Comparison of ENCODE assay signal across 16 mouse cellular contexts in the genomic region with DNA sequence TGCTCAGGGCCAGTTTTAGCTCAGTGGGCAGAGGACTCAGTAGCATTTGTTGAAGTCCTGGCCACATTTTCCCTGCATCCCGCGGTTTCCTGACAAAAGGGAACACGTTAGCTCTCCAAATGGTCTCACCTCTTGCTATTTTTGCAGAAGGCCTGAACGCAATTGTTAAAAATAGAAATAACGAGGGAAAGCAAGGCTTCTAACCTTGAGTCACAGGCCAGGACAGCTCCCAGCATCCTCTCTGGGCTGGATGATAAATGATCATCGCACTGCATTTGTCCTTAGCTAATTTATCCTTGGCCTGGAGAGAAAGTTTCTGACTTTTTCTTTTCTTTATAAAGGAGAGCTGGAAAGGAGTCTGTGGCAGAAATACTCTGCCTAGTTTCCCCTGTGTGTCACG. TPM values are rescaled to one million over a fixed set of nuclear protein-coding genes. Genes with fewer than 3 reads are reported as not detected.
A peak's percentile ranks its signal among the peaks of the same experiment; 100 is the strongest.
DNase-seq lines count a peak whose midpoint lies in the region; ATAC-seq lines count a peak whose summit lies in the region.
"Had no signal": no experiment of that assay in that cellular context is flagged by ENCODE, and none has a peak within 500 bp of the region (broad histone marks: within the 10 kb centered on the region; RNA-seq: fewer than 3 reads in every experiment).

No protein-coding gene starts in this region.

- no peaks in the 10 kb centered on the region for H3K9me3 ChIP-seq in heart, embryonic 14.5 days (ENCODE audit: control insufficient read depth, low read length)
- no peaks in the 10 kb centered on the region for H3K9me3 ChIP-seq in intestine, embryonic 16.5 days (ENCODE audit: control insufficient read depth, low read length)
- H3K9me3 ChIP-seq: hindbrain, embryonic 10.5 days had no signal

- 32% methylated on average over 7 of the region's 7 CpGs for WGBS in heart, embryonic 14.5 days
- WGBS in intestine, embryonic 16.5 days, result 62% methylated on average over 7 of the region's 7 CpGs

- peak overlapping the region; percentile 43 to 75; a peak in 3 of 4 replicates for H3K27ac ChIP-seq in heart, embryonic 14.5 days (replicated peaks in 1 of 2; ENCODE audit: control insufficient read depth in 1 of 2, insufficient read depth in 1 of 2, low read depth in 2 of 2, low read length in 2 of 2)
- no peak overlapping the region for H3K27ac ChIP-seq in intestine, embryonic 16.5 days (ENCODE audit: low read length)
- H3K27ac ChIP-seq: hindbrain, embryonic 10.5 days had no signal

- DNase-seq in heart, adult 18-20 months, result peak; percentile 24 to 38
- DNase-seq in heart, adult 11 months, result no peak
- DNase-seq in 3T3-L1 (ENCODE audit: low read depth, low spot score), result peak; percentile 16
- DNase-seq in adrenal gland, postnatal 25 days, result peak; percentile 41
- DNase-seq in embryo, embryonic 11 days, result no peak
- DNase-seq: cerebellum, adult 11-12 months; gastrocnemius, postnatal 14 days; kidney, adult 9 months; liver; liver, postnatal 0 days; lung, postnatal 14 days; thymus, postnatal 36 days had no signal

- H3K36me3 ChIP-seq in heart, embryonic 14.5 days (ENCODE audit: control insufficient read depth, insufficient read depth, low read length), result no peaks in the 10 kb centered on the region
- no peaks in the 10 kb centered on the region for H3K36me3 ChIP-seq in intestine, embryonic 16.5 days (ENCODE audit: control insufficient read depth, insufficient read depth, low read length)
- H3K36me3 ChIP-seq: hindbrain, embryonic 10.5 days had no signal

- no peak; the same call in 1 of the 2 replicates for ATAC-seq in heart, embryonic 14.5 days (ENCODE audit: insufficient number of reproducible peaks, insufficient read depth, low FRiP score, low read depth)
- ATAC-seq in intestine, embryonic 16.5 days, result no peak
- ATAC-seq: inflammation-experienced regulatory T-cells, adult 6 months; liver, postnatal 0 days had no signal

- peaks cover 12 to 17% of the 10 kb centered on the region in 2 experiments for H3K4me1 ChIP-seq in heart, embryonic 14.5 days (ENCODE audit: control insufficient read depth in 2 of 2, insufficient read depth in 2 of 2, low read length in 2 of 2)
- no peaks in the 10 kb centered on the region for H3K4me1 ChIP-seq in intestine, embryonic 16.5 days (ENCODE audit: control insufficient read depth, insufficient read depth, low read length)

- H3K4me3 ChIP-seq in heart, embryonic 14.5 days (ENCODE audit: control insufficient read depth in 1 of 2, insufficient read depth in 1 of 2, low read depth in 1 of 2, low read length in 2 of 2), result no peak overlapping the region
- no peak overlapping the region for H3K4me3 ChIP-seq in intestine, embryonic 16.5 days (ENCODE audit: low read length)
- H3K4me3 ChIP-seq: hindbrain, embryonic 10.5 days had no signal

- no peak overlapping the region for H3K4me2 ChIP-seq in heart, embryonic 14.5 days (ENCODE audit: low read length)
- H3K4me2 ChIP-seq in intestine, embryonic 16.5 days (ENCODE audit: low read depth, low read length), result no peak overlapping the region

- H3K9ac ChIP-seq in heart, embryonic 14.5 days (ENCODE audit: low read length), result no peak overlapping the region
- H3K9ac ChIP-seq in intestine, embryonic 16.5 days (ENCODE audit: low read depth, low read length), result no peak overlapping the region
- H3K9ac ChIP-seq: liver, postnatal 0 days had no signal

- H3K27me3 ChIP-seq in heart, embryonic 14.5 days (ENCODE audit: control insufficient read depth, insufficient read depth, low read length), result no peaks in the 10 kb centered on the region
- no peaks in the 10 kb centered on the region for H3K27me3 ChIP-seq in intestine, embryonic 16.5 days (replicated peaks; ENCODE audit: control insufficient read depth, insufficient read depth, low read length)

RNA-seq across cellular contexts. Expression of gene Fam20c, which starts 29.2 kb away (rescaled TPM):
- 10 to 100 TPM; 10.3 to 13.9 TPM for total RNA-seq in heart, adult 18-20 months (2021)
- total RNA-seq in adrenal gland, postnatal 25 days (2021), result 13.2 and 13.8 TPM in 2 replicates
- 7.7 and 8.7 TPM in 2 replicates for polyA plus RNA-seq in heart, embryonic 14.5 days (2014; fragmentation: Nextera tagmentation; extraction: Ambion mirVana)
- polyA plus RNA-seq in intestine, embryonic 16.5 days (2015; fragmentation: Nextera tagmentation; extraction: Ambion mirVana), result 3.4 and 3.6 TPM in 2 replicates
- polyA plus RNA-seq: inflammation-experienced regulatory T-cells, adult 6 months had no signal

Comparison
In these comparisons a context has a peak if more than half of its experiments do, and no peak if none do; other contexts are left out.
1. DNase-seq: peak in heart, adult 18-20 months (2 of 2), 3T3-L1 (single experiment) and adrenal gland, postnatal 25 days (single experiment); none in heart, adult 11 months (single experiment) and embryo, embryonic 11 days (single experiment).